ENCODE assay signal across 13 mouse cellular contexts in the genomic region with DNA sequence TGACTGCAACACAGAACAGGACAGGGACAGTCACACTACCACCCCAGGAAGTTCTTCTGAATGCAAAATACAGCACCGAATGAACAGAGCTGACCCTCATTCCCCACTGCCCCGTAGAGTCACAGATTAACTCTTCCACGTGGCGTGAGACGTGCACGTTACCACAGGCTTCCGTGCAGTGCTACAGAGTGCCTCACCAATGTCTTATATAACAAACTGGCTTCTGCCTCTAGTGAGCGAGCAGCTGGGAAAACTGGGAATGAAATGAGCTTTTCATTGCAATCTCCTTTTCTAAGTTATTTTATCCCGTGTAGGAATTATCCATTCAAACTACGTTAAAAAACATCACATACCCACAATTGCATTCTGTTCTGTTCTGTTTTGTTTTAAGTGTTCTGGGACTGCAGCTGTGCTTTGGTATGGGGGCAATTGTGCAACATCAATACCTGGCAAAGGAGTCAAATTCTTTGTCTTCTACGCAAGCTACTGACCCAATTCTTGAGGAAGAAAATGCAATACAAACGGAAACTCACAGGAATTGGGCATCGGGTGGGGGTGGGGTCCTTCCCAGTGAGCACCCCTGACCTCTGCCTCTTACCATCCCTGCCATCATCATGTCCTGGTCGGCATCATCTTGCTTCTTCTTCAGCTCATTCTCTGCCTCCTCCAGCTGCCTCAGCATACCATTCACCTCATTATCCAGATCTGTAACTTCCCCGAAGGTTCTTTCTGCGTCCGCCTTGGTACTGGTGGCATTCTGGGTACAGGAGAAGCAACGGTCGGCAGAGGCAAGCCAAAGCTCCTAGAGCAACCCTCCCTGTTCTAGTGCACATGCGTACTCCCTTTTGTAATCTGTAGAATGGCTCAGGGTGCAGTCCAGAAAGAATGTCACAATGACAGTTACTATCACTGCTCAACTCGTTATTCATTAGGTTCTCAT. TPM values are rescaled to one million over a fixed set of nuclear protein-coding genes. Genes with fewer than 3 reads are reported as not detected.
DNase-seq lines count a peak whose midpoint lies in the region; ATAC-seq and TF ChIP-seq lines count a peak whose summit lies in the region.
"Had no signal": no experiment of that assay in that cellular context is flagged by ENCODE, and none has a peak within 500 bp of the region (broad histone marks: within the 10 kb centered on the region; RNA-seq: fewer than 3 reads in every experiment).

No protein-coding gene starts in this region.

- H3K36me3 ChIP-seq in hindbrain, embryonic 15.5 days: peaks cover 65% of the 10 kb centered on the region
- peaks cover 79% of the 10 kb centered on the region for H3K36me3 ChIP-seq in hindbrain, embryonic 13.5 days
- peaks cover 67% of the 10 kb centered on the region for H3K36me3 ChIP-seq in forebrain, postnatal 0 days (ENCODE audit: insufficient read depth)

- H3K27ac ChIP-seq in hindbrain, embryonic 15.5 days (replicated peaks): 0 out of 2 replicates have a peak overlapping the region, but pooled peaks have one; percentile 1
- H3K27ac ChIP-seq in hindbrain, embryonic 13.5 days: no peak overlapping the region
- H3K27ac ChIP-seq in forebrain, postnatal 0 days (ENCODE audit: low read depth, low read length): no peak overlapping the region
- H3K27ac ChIP-seq: kidney, postnatal 0 days; liver, embryonic 15.5 days had no signal

- intact Hi-C loops in left cerebral cortex, postnatal 14 days (cut with DNase I): loop anchor here (10.0 kb wide), 1 partner anchor 159 kb away; no protein-coding TSS in a partner anchor

- H3K9me3 ChIP-seq in hindbrain, embryonic 15.5 days: no peaks in the 10 kb centered on the region
- no peaks in the 10 kb centered on the region for H3K9me3 ChIP-seq in hindbrain, embryonic 13.5 days
- H3K9me3 ChIP-seq in forebrain, postnatal 0 days (ENCODE audit: low read length): no peaks in the 10 kb centered on the region
- H3K9me3 ChIP-seq: liver, embryonic 15.5 days had no signal

- no peak for ATAC-seq in hindbrain, embryonic 15.5 days (ENCODE audit: low FRiP score, low read depth)
- no peak for ATAC-seq in hindbrain, embryonic 13.5 days (ENCODE audit: low FRiP score)
- ATAC-seq in forebrain, postnatal 0 days: no peak

- no peak for TF ChIP-seq CTCF in forebrain, postnatal 0 days (IDR thresholded peaks at IDR 0.05; ENCODE audit: low read depth)

- no peak overlapping the region for H3K4me3 ChIP-seq in hindbrain, embryonic 15.5 days
- H3K4me3 ChIP-seq in hindbrain, embryonic 13.5 days: no peak overlapping the region
- H3K4me3 ChIP-seq in forebrain, postnatal 0 days (ENCODE audit: low read depth, low read length): no peak overlapping the region
- H3K4me3 ChIP-seq: liver, embryonic 15.5 days had no signal

- no peak overlapping the region for H3K9ac ChIP-seq in hindbrain, embryonic 15.5 days
- H3K9ac ChIP-seq in hindbrain, embryonic 13.5 days: no peak overlapping the region
- H3K9ac ChIP-seq in forebrain, postnatal 0 days: no peak overlapping the region
- H3K9ac ChIP-seq: liver, embryonic 15.5 days had no signal

- H3K4me2 ChIP-seq in hindbrain, embryonic 15.5 days: no peak overlapping the region
- H3K4me2 ChIP-seq in hindbrain, embryonic 13.5 days: no peak overlapping the region
- no peak overlapping the region for H3K4me2 ChIP-seq in forebrain, postnatal 0 days (ENCODE audit: low read depth)
- H3K4me2 ChIP-seq: liver, embryonic 15.5 days had no signal

- 86% methylated on average over 21 of the region's 21 CpGs for WGBS in hindbrain, embryonic 15.5 days
- 91% methylated on average over 21 of the region's 21 CpGs for WGBS in hindbrain, embryonic 13.5 days
- WGBS in forebrain, postnatal 0 days: 80% methylated on average over 21 of the region's 21 CpGs

- no peaks in the 10 kb centered on the region for H3K4me1 ChIP-seq in hindbrain, embryonic 15.5 days (replicated peaks)
- no peaks in the 10 kb centered on the region for H3K4me1 ChIP-seq in hindbrain, embryonic 13.5 days (replicated peaks)
- H3K4me1 ChIP-seq in forebrain, postnatal 0 days (ENCODE audit: insufficient read depth): no peaks in the 10 kb centered on the region
- H3K4me1 ChIP-seq: liver, embryonic 15.5 days had no signal

- no peaks in the 10 kb centered on the region for H3K27me3 ChIP-seq in hindbrain, embryonic 15.5 days
- no peaks in the 10 kb centered on the region for H3K27me3 ChIP-seq in hindbrain, embryonic 13.5 days
- no peaks in the 10 kb centered on the region for H3K27me3 ChIP-seq in forebrain, postnatal 0 days (ENCODE audit: insufficient read depth, low read length)
- H3K27me3 ChIP-seq: liver, embryonic 15.5 days had no signal

- DNase-seq in NIH3T3 (ENCODE audit: low read depth): peak; percentile 51
- DNase-seq in fat pad, adult 2 months (ENCODE audit: extremely low read depth, low read depth, low spot score): peak; percentile 7
- DNase-seq in left cerebral cortex, postnatal 14 days (ENCODE audit: low spot score in 2 of 2): peak; percentile 19 to 69
- no peak for DNase-seq in urinary bladder, postnatal 10 days (ENCODE audit: low spot score)
- DNase-seq in cerebellum, adult 11 months: no peak
- no peak for DNase-seq in forebrain, postnatal 0 days
- DNase-seq: cerebellum, adult 2 months; thymus, postnatal 36 days had no signal

RNA-seq across cellular contexts. Expression of a gene that starts 39.8 kb away (rescaled TPM):
- 1.8 and 2.8 TPM in 2 replicates for polyA plus RNA-seq in hindbrain, embryonic 15.5 days (2015; fragmentation: Nextera tagmentation; extraction: Ambion mirVana)
- 0.80 and 0.84 TPM in 2 replicates for polyA plus RNA-seq in hindbrain, embryonic 13.5 days (2015; fragmentation: Nextera tagmentation; extraction: Ambion mirVana)
- total RNA-seq in left cerebral cortex, postnatal 14 days (2021): 1 to 10 TPM; 2.8 to 6.2 TPM
- total RNA-seq in forebrain, postnatal 0 days (2014; rRNA removed): 5.2 and 5.8 TPM in 2 replicates
- 2.8 and 4.4 TPM in 2 replicates for polyA plus RNA-seq in forebrain, postnatal 0 days (2015; fragmentation: Nextera tagmentation; extraction: Ambion mirVana)
- total RNA-seq: hematopoietic stem cell, adult 5-6 weeks had no signal

Comparison
In these comparisons a context has a peak if more than half of its experiments do, and no peak if none do; other contexts are left out.
1. DNase-seq: peak in NIH3T3 (single experiment), fat pad, adult 2 months (single experiment) and left cerebral cortex, postnatal 14 days (2 of 2); none in urinary bladder, postnatal 10 days (single experiment), cerebellum, adult 11 months (single experiment) and forebrain, postnatal 0 days (single experiment).